In the genomic region with DNA sequence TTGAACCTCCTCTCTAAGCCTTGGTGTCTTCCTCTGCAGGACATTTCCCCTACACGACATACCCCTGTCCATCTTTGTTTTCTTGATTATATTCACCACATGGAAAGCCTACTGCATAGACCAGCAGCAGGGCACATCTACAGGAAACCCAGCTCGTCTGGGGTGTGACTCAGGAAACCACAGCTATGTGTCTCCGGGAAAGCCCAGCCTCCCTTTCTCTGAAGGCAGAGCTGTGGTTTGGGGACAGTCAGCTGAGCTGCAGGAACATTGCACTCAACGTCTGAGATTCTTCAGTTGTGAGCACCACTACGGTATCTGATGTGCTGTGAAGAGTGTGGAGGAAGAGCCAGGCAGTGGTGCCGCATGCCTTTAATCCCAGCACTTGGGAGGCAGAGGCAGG, we compare ENCODE assay signal across 13 mouse cellular contexts.
DNase-seq lines count a peak whose midpoint lies in the region; TF ChIP-seq lines count a peak whose summit lies in the region.
"Had no signal": no experiment of that assay in that cellular context is flagged by ENCODE, and none has a peak within 500 bp of the region (broad histone marks: within the 10 kb centered on the region; RNA-seq: fewer than 3 reads in every experiment).

No protein-coding gene starts in this region.

- H3K27me3 ChIP-seq in spleen, adult 2 months (ENCODE audit: control insufficient read depth, insufficient read depth, low read length), result no peaks in the 10 kb centered on the region
- H3K27me3 ChIP-seq in limb, embryonic 10.5 days (ENCODE audit: low read depth, poor library complexity, severe bottlenecking), result no peaks in the 10 kb centered on the region
- H3K27me3 ChIP-seq: forebrain, embryonic 15.5 days; heart, embryonic 15.5 days; stomach, embryonic 15.5 days had no signal

- TF ChIP-seq POLR2A in spleen, adult 2 months (IDR thresholded peaks at IDR 0.05; ENCODE audit: low read depth, low read length), result no peak

- no peak overlapping the region for H3K4me3 ChIP-seq in spleen, adult 2 months (ENCODE audit: extremely low read depth, insufficient read depth, insufficient read length)
- no peak overlapping the region for H3K4me3 ChIP-seq in limb, embryonic 10.5 days
- H3K4me3 ChIP-seq: forebrain, embryonic 15.5 days; heart, embryonic 15.5 days; stomach, embryonic 15.5 days had no signal

- no peaks in the 10 kb centered on the region for H3K36me3 ChIP-seq in spleen, adult 2 months (ENCODE audit: control insufficient read depth, insufficient read depth, low read length)
- H3K36me3 ChIP-seq in limb, embryonic 10.5 days, result no peaks in the 10 kb centered on the region
- H3K36me3 ChIP-seq: forebrain, embryonic 15.5 days; heart, embryonic 15.5 days; stomach, embryonic 15.5 days had no signal

- TF ChIP-seq CTCF in spleen, adult 2 months (IDR thresholded peaks at IDR 0.05; ENCODE audit: extremely low read depth, insufficient read depth, insufficient read length, insufficient replicate concordance), result no peak

- H3K9me3 ChIP-seq in limb, embryonic 10.5 days (replicated peaks), result no peaks in the 10 kb centered on the region
- H3K9me3 ChIP-seq: forebrain, embryonic 15.5 days; heart, embryonic 15.5 days; stomach, embryonic 15.5 days had no signal

- H3K4me1 ChIP-seq in spleen, adult 2 months (ENCODE audit: control insufficient read depth, insufficient read depth, insufficient read length), result peaks cover 9% of the 10 kb centered on the region; the same call in 1 of the 2 replicates
- peaks cover 3% of the 10 kb centered on the region for H3K4me1 ChIP-seq in limb, embryonic 10.5 days
- H3K4me1 ChIP-seq: heart, embryonic 15.5 days; stomach, embryonic 15.5 days had no signal

- WGBS in spleen, adult 2 months, result 6% methylated on average over 6 of the region's 6 CpGs
- WGBS in limb, embryonic 10.5 days, result 77% methylated on average over 6 of the region's 6 CpGs

- H3K27ac ChIP-seq in spleen, adult 2 months (ENCODE audit: insufficient read depth, low read length), result peak overlapping the region; percentile 4; the same call in 1 of the 2 replicates
- no peak overlapping the region for H3K27ac ChIP-seq in limb, embryonic 10.5 days
- H3K27ac ChIP-seq: forebrain, embryonic 15.5 days; heart, embryonic 15.5 days; stomach, embryonic 15.5 days had no signal

- DNase-seq in adrenal gland, postnatal 36 days, result peak; percentile 32 to 49
- no peak for DNase-seq in adrenal gland, postnatal 14 days
- DNase-seq in CD8-positive naive resting alpha-beta T cell, adult 2 months (ENCODE audit: low read depth in 2 of 2, low spot score in 2 of 2), result peak; percentile 72 to 78
- DNase-seq in lung, postnatal 10 days, result peak; percentile 31
- peak; percentile 51 to 68 for DNase-seq in spleen, adult 2 months (ENCODE audit: low read depth in 1 of 2, low spot score in 2 of 2)
- DNase-seq in limb, embryonic 10.5 days (ENCODE audit: low spot score), result no peak
- no peak for DNase-seq in cerebellum, postnatal 36 days
- no peak for DNase-seq in layer of hippocampus, postnatal 14 days (ENCODE audit: low spot score in 2 of 2)
- DNase-seq: cerebellum, postnatal 14 days; kidney, adult 18-20 months had no signal

Comparison
In these comparisons a context has a peak if more than half of its experiments do, and no peak if none do; other contexts are left out.
1. DNase-seq: peak in adrenal gland, postnatal 36 days (2 of 2), CD8-positive naive resting alpha-beta T cell, adult 2 months (2 of 2), lung, postnatal 10 days (single experiment) and spleen, adult 2 months (2 of 2); none in adrenal gland, postnatal 14 days (single experiment), limb, embryonic 10.5 days (single experiment), cerebellum, postnatal 36 days (0 of 2) and layer of hippocampus, postnatal 14 days (0 of 2).